Mouse (Mus musculus) myocyte (in vitro differentiated cells): ENCODE measurements around the gene Ifih1.

Experiments
- CEBPB ChIP-seq: IDR thresholded peaks from 2 replicates; pipeline ENCODE4 v1.6.1; 2011; ENCODE audit warnings: mild to moderate bottlenecking, moderate library complexity; ENCODE audit not compliant: poor library complexity, insufficient read depth, severe bottlenecking
- POLR2A ChIP-seq: IDR thresholded peaks from one replicate; pipeline ENCODE4 v1.6.1; 2011; ENCODE audit warnings: low read depth, mild to moderate bottlenecking, control low read depth, moderate library complexity; ENCODE audit not compliant: insufficient read length
- USF1 ChIP-seq: IDR thresholded peaks from one replicate; pipeline ENCODE4 v1.6.1; 2011; ENCODE audit warnings: low read depth, mild to moderate bottlenecking, control low read depth, moderate library complexity

GRCm38 (mm10) chr2:62628356-62628755 lies 17.7 kb downstream of the Ifih1 start:
- no peak for TF ChIP-seq POLR2A
- TF ChIP-seq CEBPB = no peak
- no peak for TF ChIP-seq USF1
